Mouse (Mus musculus): Measurements from ENCODE around the gene Pdgfb.

- TF ChIP-seq CTCF (IDR thresholded peaks at IDR 0.05; ENCODE audit: control insufficient read depth, insufficient read depth, insufficient read length) (no peak), USF1 (IDR thresholded peaks at IDR 0.05; ENCODE audit: low read depth) (no peak), CEBPB (IDR thresholded peaks at IDR 0.05; ENCODE audit: low read depth) (no peak), MAX (IDR thresholded peaks at IDR 0.05) (no peak)
Observed at GRCm38 (mm10) chr15:80009421-80010181, 5.2 kb downstream of the Pdgfb start.
